Mouse (Mus musculus): ENCODE results near the gene Lrp10. TPM values are rescaled to one million over a fixed set of nuclear protein-coding genes. Genes with fewer than 3 reads are reported as not detected.

Gene Lrp10
- polyA plus RNA-seq, 1 experiment, result 81.8 TPM

GRCm38 (mm10) chr14:54496706-54497105 is 32.8 kb downstream of the Lrp10 start:
- Histone ChIP-seq H3K4me3 (no peak overlapping the region), H3K79me2 (ENCODE audit: control insufficient read depth, insufficient read depth) (no peaks in the 10 kb centered on the region), H3ac (ENCODE audit: control insufficient read depth, insufficient read length) (no peak overlapping the region), H3K27me3 (ENCODE audit: control insufficient read depth, insufficient read depth, insufficient read length) (no peaks in the 10 kb centered on the region), H3K36me3 (ENCODE audit: control insufficient read depth, insufficient read depth) (no peaks in the 10 kb centered on the region), H3K4me2 (ENCODE audit: low read depth) (no peak overlapping the region)
- TF ChIP-seq TCF12 (IDR thresholded peaks at IDR 0.05; ENCODE audit: insufficient read depth, poor library complexity, severe bottlenecking), result no peak

DNA sequence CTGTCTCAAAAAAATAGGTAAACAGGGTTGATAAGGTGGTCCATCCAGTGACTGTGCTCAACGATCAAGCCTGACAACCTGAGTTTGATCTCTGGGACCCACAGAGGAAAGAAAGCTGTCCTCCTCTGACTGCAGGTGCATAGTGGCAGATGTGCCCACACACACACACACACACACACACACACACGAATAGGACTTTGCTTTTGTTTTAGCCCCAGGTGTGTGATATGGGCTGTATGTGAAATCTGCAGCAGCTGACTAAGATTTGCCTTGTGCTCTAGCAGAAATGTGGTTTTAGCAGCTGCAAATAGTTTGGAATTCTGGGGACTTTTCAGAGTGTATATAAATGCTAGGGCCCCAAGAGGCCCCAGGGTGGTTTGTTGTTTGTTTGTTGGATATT is 35.4 kb downstream of the Lrp10 start:
- H3K36me3 ChIP-seq (ENCODE audit: control insufficient read depth, insufficient read depth), result no peaks in the 10 kb centered on the region

DNA sequence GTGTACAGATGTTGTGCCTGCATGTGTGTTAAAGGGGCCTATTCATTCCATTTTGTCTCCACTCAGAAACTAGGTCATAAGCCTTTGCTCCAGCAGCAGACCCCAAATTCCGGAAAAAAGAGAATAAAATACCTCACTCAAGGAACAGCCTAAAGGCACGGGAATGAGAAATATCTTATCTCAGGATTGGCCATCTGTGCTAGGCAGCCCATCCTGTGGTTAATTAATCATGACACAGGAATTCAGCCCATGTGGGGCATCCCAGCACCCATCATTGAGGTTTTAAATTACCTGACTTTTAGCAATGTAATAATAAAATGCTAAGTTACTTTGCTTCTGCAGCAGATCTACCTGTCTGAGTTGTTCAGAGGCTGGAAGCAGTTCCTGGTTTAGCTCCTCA is 37.4 kb downstream of the Lrp10 start:
- Histone ChIP-seq H3K79me2 (ENCODE audit: control insufficient read depth, insufficient read depth) (no peaks in the 10 kb centered on the region), H3K36me3 (ENCODE audit: control insufficient read depth, insufficient read depth) (no peaks in the 10 kb centered on the region), H3K4me3 (no peak overlapping the region), H3K4me2 (ENCODE audit: low read depth) (peak overlapping the region; percentile 18), H3K27me3 (ENCODE audit: control insufficient read depth, insufficient read depth, insufficient read length) (no peaks in the 10 kb centered on the region), H3ac (ENCODE audit: control insufficient read depth, insufficient read length) (no peak overlapping the region)
- no peak for TF ChIP-seq MYOG (IDR thresholded peaks at IDR 0.05; ENCODE audit: control insufficient read depth in 1 of 3, insufficient read depth in 1 of 3, insufficient read length in 2 of 3, low read depth in 2 of 3)
- TF ChIP-seq MYOD1 (IDR thresholded peaks at IDR 0.05; ENCODE audit: control insufficient read depth in 1 of 3, insufficient read length in 2 of 3, low read depth in 2 of 3), result peak in 2 of 3 experiments; percentile 27 to 35
- no peak for TF ChIP-seq TCF12 (IDR thresholded peaks at IDR 0.05; ENCODE audit: insufficient read depth, poor library complexity, severe bottlenecking)
- TF ChIP-seq POLR2AphosphoS2 (IDR thresholded peaks at IDR 0.05; ENCODE audit: insufficient read length, low read depth), result no peak

More for the DNA sequence above, 35.4 kb downstream of the Lrp10 start:
- H3K79me2 ChIP-seq (ENCODE audit: control insufficient read depth, insufficient read depth), result no peaks in the 10 kb centered on the region
- H3K27me3 ChIP-seq (ENCODE audit: control insufficient read depth, insufficient read depth, insufficient read length), result no peaks in the 10 kb centered on the region
- no peak overlapping the region for H3K4me2 ChIP-seq (ENCODE audit: low read depth)
- TF ChIP-seq TCF3 (IDR thresholded peaks at IDR 0.05; ENCODE audit: insufficient read length, low read depth) (no peak), MYOG (IDR thresholded peaks at IDR 0.05; ENCODE audit: control insufficient read depth in 1 of 3, insufficient read depth in 1 of 3, insufficient read length in 2 of 3, low read depth in 2 of 3) (no peak), USF1 (IDR thresholded peaks at IDR 0.05; ENCODE audit: low read depth) (no peak), SRF (IDR thresholded peaks at IDR 0.05; ENCODE audit: control insufficient read depth, insufficient read length, low read depth) (no peak), E2F4 (IDR thresholded peaks at IDR 0.05; ENCODE audit: insufficient read depth) (no peak), POLR2AphosphoS2 (IDR thresholded peaks at IDR 0.05; ENCODE audit: insufficient read length, low read depth) (no peak), MAX (IDR thresholded peaks at IDR 0.05; ENCODE audit: low read depth) (no peak), TCF12 (IDR thresholded peaks at IDR 0.05; ENCODE audit: insufficient read depth, poor library complexity, severe bottlenecking) (no peak), REST (IDR thresholded peaks at IDR 0.05; ENCODE audit: insufficient read depth, insufficient read length) (no peak)
- no peak overlapping the region for H3K4me3 ChIP-seq
- H3ac ChIP-seq (ENCODE audit: control insufficient read depth, insufficient read length), result no peak overlapping the region

- Histone ChIP-seq H3K4me3 (no peak overlapping the region), H3K4me2 (ENCODE audit: low read depth) (no peak overlapping the region), H3ac (ENCODE audit: control insufficient read depth, insufficient read length) (no peak overlapping the region), H3K27me3 (ENCODE audit: control insufficient read depth, insufficient read depth, insufficient read length) (no peaks in the 10 kb centered on the region), H3K79me2 (ENCODE audit: control insufficient read depth, insufficient read depth) (no peaks in the 10 kb centered on the region), H3K36me3 (ENCODE audit: control insufficient read depth, insufficient read depth) (peaks cover 4% of the 10 kb centered on the region)
- TF ChIP-seq USF1 (IDR thresholded peaks at IDR 0.05; ENCODE audit: low read depth), result no peak
- TF ChIP-seq MAX (IDR thresholded peaks at IDR 0.05; ENCODE audit: low read depth), result no peak
- TF ChIP-seq TCF12 (IDR thresholded peaks at IDR 0.05; ENCODE audit: insufficient read depth, poor library complexity, severe bottlenecking), result no peak
- no peak for TF ChIP-seq POLR2AphosphoS2 (IDR thresholded peaks at IDR 0.05; ENCODE audit: insufficient read length, low read depth)
- no peak for TF ChIP-seq MYOD1 (IDR thresholded peaks at IDR 0.05; ENCODE audit: control insufficient read depth in 1 of 3, insufficient read length in 2 of 3, low read depth in 2 of 3)
- no peak for TF ChIP-seq MYOG (IDR thresholded peaks at IDR 0.05; ENCODE audit: control insufficient read depth in 1 of 3, insufficient read depth in 1 of 3, insufficient read length in 2 of 3, low read depth in 2 of 3)
- TF ChIP-seq POLR2A (IDR thresholded peaks at IDR 0.05; ENCODE audit: insufficient read length, low read depth), result no peak
- TF ChIP-seq CEBPB (IDR thresholded peaks at IDR 0.05; ENCODE audit: insufficient read depth, poor library complexity, severe bottlenecking), result no peak
- TF ChIP-seq SRF (IDR thresholded peaks at IDR 0.05; ENCODE audit: control insufficient read depth, insufficient read length, low read depth), result no peak
- no peak for TF ChIP-seq TCF3 (IDR thresholded peaks at IDR 0.05; ENCODE audit: insufficient read length, low read depth)
- no peak for TF ChIP-seq REST (IDR thresholded peaks at IDR 0.05; ENCODE audit: insufficient read depth, insufficient read length)
Measured at GRCm38 (mm10) chr14:54503092-54503491, 39.2 kb downstream of the Lrp10 start.

GRCm38 (mm10) chr14:54509774-54510173 is 45.8 kb downstream of the Lrp10 start:
- Histone ChIP-seq H3K4me3 (no peak overlapping the region), H3K79me2 (ENCODE audit: control insufficient read depth, insufficient read depth) (no peaks in the 10 kb centered on the region), H3K4me2 (ENCODE audit: low read depth) (no peak overlapping the region), H3ac (ENCODE audit: control insufficient read depth, insufficient read length) (no peak overlapping the region), H3K36me3 (ENCODE audit: control insufficient read depth, insufficient read depth) (peaks cover 44% of the 10 kb centered on the region), H3K27me3 (ENCODE audit: control insufficient read depth, insufficient read depth, insufficient read length) (no peaks in the 10 kb centered on the region)
- no peak for TF ChIP-seq E2F4 (IDR thresholded peaks at IDR 0.05; ENCODE audit: insufficient read depth)
- no peak for TF ChIP-seq POLR2AphosphoS2 (IDR thresholded peaks at IDR 0.05; ENCODE audit: insufficient read length, low read depth)
- no peak for TF ChIP-seq MAX (IDR thresholded peaks at IDR 0.05; ENCODE audit: low read depth)
- TF ChIP-seq REST (IDR thresholded peaks at IDR 0.05; ENCODE audit: insufficient read depth, insufficient read length), result no peak
- TF ChIP-seq USF1 (IDR thresholded peaks at IDR 0.05; ENCODE audit: low read depth), result no peak
- TF ChIP-seq CEBPB (IDR thresholded peaks at IDR 0.05; ENCODE audit: insufficient read depth, poor library complexity, severe bottlenecking), result no peak
- TF ChIP-seq SRF (IDR thresholded peaks at IDR 0.05; ENCODE audit: control insufficient read depth, insufficient read length, low read depth), result no peak

Data from myocyte (in vitro differentiated cells).